Mouse (Mus musculus): ENCODE measurements at regions not wholly inside any gene's neighbourhood (a gene's known extent, or its start where the extent isn't known, plus 50 kb on each side); places are given as distances from the start of the nearest gene placed in this dataset.

DNA sequence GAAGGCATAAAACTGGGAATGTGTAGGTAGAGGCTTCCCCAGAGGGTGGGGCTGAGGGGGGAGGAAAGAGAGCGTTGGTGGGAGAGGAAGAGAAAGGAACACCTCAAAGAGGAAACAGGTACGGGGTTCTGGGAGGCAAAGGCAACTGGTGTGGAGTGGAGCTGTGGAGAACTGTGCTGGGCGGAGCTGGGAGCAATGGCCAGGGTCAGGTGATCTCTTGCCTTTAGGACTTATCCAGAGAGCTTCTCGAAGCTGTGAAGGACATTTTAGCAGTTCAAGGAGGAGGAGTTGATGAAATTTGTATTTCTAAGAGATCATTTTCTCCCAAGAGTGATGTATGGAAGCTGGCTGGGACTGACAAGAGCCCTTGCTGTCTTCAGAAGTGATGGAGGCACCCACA is 96.9 kb downstream of the Vegfa start:
- TF ChIP-seq CTCF (IDR thresholded peaks at IDR 0.05 in 2 of 3, conservative IDR thresholded peaks at IDR 0.05 in 1 of 3; ENCODE audit: control insufficient read depth in 1 of 3, insufficient read depth in 1 of 3, low read depth in 2 of 3, low read length in 3 of 3, poor library complexity in 1 of 3, severe bottlenecking in 1 of 3) (no peak), POLR2AphosphoS5 (IDR thresholded peaks at IDR 0.05; ENCODE audit: borderline replicate concordance, low read depth, low read length) (no peak), POLR2A (IDR thresholded peaks at IDR 0.05; ENCODE audit: control insufficient read depth in 1 of 2, insufficient read depth in 1 of 2, low read depth in 1 of 2, low read length in 2 of 2, poor library complexity in 1 of 2) (no peak), ZNF384 (IDR thresholded peaks at IDR 0.05; ENCODE audit: low read depth, low read length) (no peak), MYB (IDR thresholded peaks at IDR 0.05; ENCODE audit: low read depth, low read length) (no peak), EP300 (IDR thresholded peaks at IDR 0.05; ENCODE audit: low read depth in 1 of 2, low read length in 2 of 2) (no peak), TAL1 (IDR thresholded peaks at IDR 0.05; ENCODE audit: low read length) (no peak), MAFK (IDR thresholded peaks at IDR 0.05; ENCODE audit: borderline replicate concordance, low read depth, low read length) (no peak), ZC3H11A (IDR thresholded peaks at IDR 0.05; ENCODE audit: low read depth, low read length) (no peak), GABPA (IDR thresholded peaks at IDR 0.05; ENCODE audit: low read depth, low read length) (no peak), POLR2AphosphoS2 (IDR thresholded peaks at IDR 0.05; ENCODE audit: low read length) (no peak), HCFC1 (IDR thresholded peaks at IDR 0.05; ENCODE audit: low read depth, low read length) (no peak)
